Mouse (Mus musculus) erythroblast, embryonic 14.5 days (primary cell): ENCODE measurements around the gene Rpl18. TPM values are rescaled to one million over a fixed set of nuclear protein-coding genes. Genes with fewer than 3 reads are reported as not detected.

Source experiments
- H3K27me3 ChIP-seq: 2 replicates; pipeline ENCODE4 v1.6.1; 2012; ENCODE audit warnings: inconsistent platforms; ENCODE audit not compliant: control insufficient read depth
- H3K36me3 ChIP-seq: 2 replicates; pipeline ENCODE4 v1.6.1; 2012; ENCODE audit warnings: mild to moderate bottlenecking, inconsistent platforms; ENCODE audit not compliant: control insufficient read depth
- H3K4me1 ChIP-seq: 2 replicates; pipeline ENCODE4 v1.6.1; 2012; ENCODE audit warnings: inconsistent platforms; ENCODE audit not compliant: control insufficient read depth
- H3K4me3 ChIP-seq: replicated peaks from 2 replicates; pipeline ENCODE3; 2012; ENCODE audit warnings: moderate library complexity, mild to moderate bottlenecking, inconsistent platforms
- H3K9me3 ChIP-seq: 2 replicates; pipeline ENCODE4 v1.6.1; 2012; ENCODE audit warnings: low read length, inconsistent platforms, mixed read lengths; ENCODE audit not compliant: control insufficient read depth
- GATA1 ChIP-seq: IDR thresholded peaks from 2 replicates; pipeline ENCODE4 v1.6.1; 2012; ENCODE audit warnings: low read length, inconsistent platforms, mixed read lengths
- TAL1 ChIP-seq: IDR thresholded peaks from 3 replicates; pipeline ENCODE4 v1.6.1; 2012; ENCODE audit warnings: low read length, inconsistent platforms, mixed read lengths
- polyA plus RNA-seq: library from polyadenylated mRNA; stranded (reverse); fragments of >175 nt; gene quantifications from 2 replicates; pipeline ENCODE4 v1.2.3, GENCODE M21; 2012

Rpl18 gene
- polyA plus RNA-seq, 1 experiment: 1,232 TPM

- Histone ChIP-seq H3K4me1 (peaks cover 25% of the 10 kb centered on the region), H3K4me3 (no peak overlapping the region), H3K9me3 (no peaks in the 10 kb centered on the region), H3K36me3 (peaks cover 86% of the 10 kb centered on the region), H3K27me3 (no peaks in the 10 kb centered on the region)
- no peak for TF ChIP-seq TAL1
- TF ChIP-seq GATA1: no peak
Observed at GRCm38 (mm10) chr7:45722348-45722713, 7.1 kb downstream of the Rpl18 start.

DNA sequence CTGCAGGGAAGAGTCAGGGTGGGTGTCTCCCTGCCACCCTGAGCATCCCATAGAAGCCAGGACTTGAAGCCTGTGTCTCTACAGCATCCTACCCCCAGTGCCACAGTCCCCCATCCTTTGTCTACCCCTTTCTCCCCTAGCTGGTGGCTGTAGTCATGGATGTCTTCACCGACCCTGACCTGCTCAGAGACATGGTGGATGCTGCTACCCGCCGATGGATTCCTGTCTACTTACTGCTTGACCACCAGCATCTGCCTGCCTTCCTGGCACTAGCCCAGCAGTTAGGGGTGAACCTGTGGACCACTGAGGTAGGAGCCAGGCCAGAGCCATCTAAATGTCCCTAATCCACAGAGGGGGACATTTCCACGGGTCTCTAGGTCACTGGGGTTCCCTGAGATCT, 8.0 kb downstream of the Rpl18 start:
- Histone ChIP-seq H3K9me3 (no peaks in the 10 kb centered on the region), H3K4me3 (no peak overlapping the region), H3K4me1 (peaks cover 23% of the 10 kb centered on the region), H3K36me3 (peaks cover 94% of the 10 kb centered on the region), H3K27me3 (no peaks in the 10 kb centered on the region)
- TF ChIP-seq GATA1: no peak
- no peak for TF ChIP-seq TAL1

DNA sequence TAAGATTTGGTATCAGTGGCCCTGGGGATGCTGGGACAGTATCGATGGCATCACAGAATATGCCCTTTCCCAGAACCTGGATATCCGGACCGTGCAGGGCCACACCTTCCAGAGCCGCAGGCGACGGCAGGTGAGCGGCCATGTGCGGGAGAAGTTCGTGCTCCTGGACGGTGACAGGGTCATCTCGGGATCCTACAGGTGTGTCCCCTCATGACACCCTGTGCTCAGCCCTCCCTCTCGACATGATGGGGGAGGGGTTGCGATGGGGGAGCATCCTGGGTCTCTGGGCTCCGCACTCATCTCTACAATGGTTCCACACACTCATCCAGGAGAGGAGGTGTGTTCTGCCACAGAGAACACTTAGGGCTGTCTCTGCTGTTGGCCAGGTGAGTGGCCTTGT, 8.5 kb downstream of the Rpl18 start:
- no peaks in the 10 kb centered on the region for H3K9me3 ChIP-seq
- H3K4me3 ChIP-seq: no peak overlapping the region
- peaks cover 98% of the 10 kb centered on the region for H3K36me3 ChIP-seq
- TF ChIP-seq GATA1: no peak
- TF ChIP-seq TAL1: no peak
- H3K4me1 ChIP-seq: peaks cover 20% of the 10 kb centered on the region
- H3K27me3 ChIP-seq: no peaks in the 10 kb centered on the region

- peaks cover 94% of the 10 kb centered on the region for H3K36me3 ChIP-seq
- H3K9me3 ChIP-seq: no peaks in the 10 kb centered on the region
- peaks cover 17% of the 10 kb centered on the region for H3K4me1 ChIP-seq
- no peak for TF ChIP-seq GATA1
- no peak overlapping the region for H3K4me3 ChIP-seq
- no peaks in the 10 kb centered on the region for H3K27me3 ChIP-seq
Observed at GRCm38 (mm10) chr7:45725151-45725550, 9.9 kb downstream of the Rpl18 start.

DNA sequence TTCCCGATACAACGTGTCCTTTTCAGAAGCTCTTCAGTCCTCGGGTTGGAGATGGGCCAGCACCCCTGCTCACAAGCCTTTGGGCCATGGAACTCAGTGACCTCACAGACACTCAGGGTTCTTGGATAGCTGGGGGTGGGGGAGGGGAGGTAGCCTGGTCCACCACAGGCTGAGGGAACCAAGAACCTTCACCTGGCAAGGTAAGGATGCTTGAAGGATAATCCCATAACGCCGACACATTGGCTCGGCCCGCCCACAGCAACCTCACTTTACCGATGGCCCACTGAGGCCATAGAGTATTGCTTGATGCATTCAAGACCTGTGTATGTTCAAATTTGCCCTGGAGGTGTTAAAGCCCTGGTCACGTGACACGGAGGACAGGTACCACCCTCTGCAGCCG, 10.5 kb downstream of the Rpl18 start, which contains the start of gene Spaca4:
Spaca4 (minus strand) TSS at position 101 of the 400 bp plus-strand sequence.
- Histone ChIP-seq H3K27me3 (no peaks in the 10 kb centered on the region), H3K4me1 (peaks cover 22% of the 10 kb centered on the region), H3K4me3 (no peak within 1 kb of the TSS), H3K9me3 (no peaks in the 10 kb centered on the region), H3K36me3 (peaks cover 89% of the 10 kb centered on the region)
- TF ChIP-seq GATA1 (no peak), TAL1 (no peak)

GRCm38 (mm10) chr7:45726419-45726818, 11.2 kb downstream of the Rpl18 start:
- H3K36me3 ChIP-seq: peaks cover 82% of the 10 kb centered on the region
- peaks cover 25% of the 10 kb centered on the region for H3K4me1 ChIP-seq
- no peak for TF ChIP-seq TAL1
- no peak for TF ChIP-seq GATA1
- H3K27me3 ChIP-seq: no peaks in the 10 kb centered on the region
- no peaks in the 10 kb centered on the region for H3K9me3 ChIP-seq
- H3K4me3 ChIP-seq: no peak overlapping the region

DNA sequence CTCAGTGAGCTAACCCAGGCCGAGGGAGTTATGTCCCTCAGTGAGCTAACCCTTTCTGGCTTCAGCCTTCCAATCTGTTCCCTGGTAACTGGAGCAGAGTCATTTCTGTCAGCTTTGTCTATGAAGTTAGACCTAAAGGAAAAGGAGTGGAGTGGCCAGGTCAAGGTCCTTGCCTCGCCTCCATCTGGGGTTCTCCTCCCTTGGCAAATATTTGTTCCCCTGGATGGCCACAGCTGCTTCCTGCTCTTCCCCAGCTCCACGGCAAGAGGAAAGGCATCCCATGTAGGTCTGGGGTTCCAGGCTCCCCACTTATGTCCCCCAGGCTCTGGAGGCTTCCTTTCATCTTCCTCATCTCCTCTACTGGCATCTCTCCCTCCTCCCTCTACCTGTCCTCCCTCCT, 12.4 kb downstream of the Rpl18 start:
- no peak for TF ChIP-seq TAL1
- no peak for TF ChIP-seq GATA1
- Histone ChIP-seq H3K9me3 (no peaks in the 10 kb centered on the region), H3K36me3 (peaks cover 70% of the 10 kb centered on the region), H3K4me3 (no peak overlapping the region), H3K27me3 (no peaks in the 10 kb centered on the region), H3K4me1 (peaks cover 26% of the 10 kb centered on the region)

- Histone ChIP-seq H3K4me1 (peaks cover 26% of the 10 kb centered on the region), H3K27me3 (no peaks in the 10 kb centered on the region; the same call in 1 of the 2 replicates), H3K36me3 (peaks cover 37% of the 10 kb centered on the region), H3K9me3 (no peaks in the 10 kb centered on the region), H3K4me3 (no peak overlapping the region)
- TF ChIP-seq GATA1 (no peak), TAL1 (no peak)
Observed at GRCm38 (mm10) chr7:45730727-45731431, 15.6 kb downstream of the Rpl18 start.

- TF ChIP-seq TAL1 (no peak), GATA1 (no peak)
- H3K9me3 ChIP-seq: no peaks in the 10 kb centered on the region
- no peak overlapping the region for H3K4me3 ChIP-seq
- H3K4me1 ChIP-seq: peaks cover 26% of the 10 kb centered on the region
- peaks cover 13% of the 10 kb centered on the region for H3K36me3 ChIP-seq
- no peaks in the 10 kb centered on the region; the same call in 1 of the 2 replicates for H3K27me3 ChIP-seq
Observed at GRCm38 (mm10) chr7:45733477-45733876, 18.2 kb downstream of the Rpl18 start.

- TF ChIP-seq GATA1: no peak
- no peaks in the 10 kb centered on the region for H3K9me3 ChIP-seq
Observed at GRCm38 (mm10) chr7:45739162-45739763, 24.0 kb downstream of the Rpl18 start.

More at GRCm38 (mm10) chr7:45739162-45739763, 24.0 kb downstream of the Rpl18 start:
- no peak overlapping the region for H3K4me3 ChIP-seq
- no peaks in the 10 kb centered on the region; the same call in 1 of the 2 replicates for H3K4me1 ChIP-seq
- peaks cover 5% of the 10 kb centered on the region for H3K27me3 ChIP-seq
- no peaks in the 10 kb centered on the region for H3K36me3 ChIP-seq
